Mouse (Mus musculus): ENCODE data around the gene Ankrd63. TPM values are rescaled to one million over a fixed set of nuclear protein-coding genes. Genes with fewer than 3 reads are reported as not detected.
"Not testable (repeated sequence)": the region's sequence is repeated elsewhere in the genome, so short reads cannot be mapped to it uniquely, and the experiment has no call there.

Gene Ankrd63
- polyA plus RNA-seq, 1 experiment from 2014 or later, result 0.04 TPM

DNA sequence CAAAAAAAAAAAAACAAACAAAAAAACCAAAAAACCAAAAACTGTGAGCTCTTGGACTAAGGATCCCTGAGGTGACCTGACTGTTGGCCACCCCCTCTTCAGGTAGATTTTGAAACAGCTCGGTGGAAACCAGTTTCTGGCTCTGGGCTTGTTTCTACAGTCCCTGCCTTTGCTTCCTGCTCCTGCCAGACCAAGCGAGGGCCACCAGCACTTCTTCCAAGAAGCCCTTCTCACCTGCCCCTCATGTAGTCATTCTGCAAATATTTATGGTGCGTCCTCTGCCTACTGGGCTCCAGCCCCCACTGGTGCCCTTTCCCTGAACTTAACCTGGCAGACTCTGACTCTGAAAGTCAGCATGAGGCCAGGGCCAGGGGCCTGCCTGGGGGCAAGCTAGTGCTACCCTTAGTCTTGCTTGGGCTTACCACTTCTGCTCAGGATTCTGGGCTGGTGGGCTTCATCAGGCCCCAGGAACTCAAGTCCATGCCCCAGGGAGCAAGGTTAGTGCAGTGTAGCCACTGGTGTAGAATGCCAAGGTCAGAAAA lies 38.7 kb downstream of the Ankrd63 start:
- H3K27me3 ChIP-seq, result peaks cover 16% of the 10 kb centered on the region; the same call in 1 of the 2 replicates
- no peaks in the 10 kb centered on the region for H3K36me3 ChIP-seq
- no peaks in the 10 kb centered on the region for H3K9me3 ChIP-seq
- H3K4me2 ChIP-seq (replicated peaks), result peak overlapping the region; percentile 83; the same call in 1 of the 2 replicates
- H3K9ac ChIP-seq (replicated peaks), result no peak overlapping the region
- no peak overlapping the region for H3K4me3 ChIP-seq (replicated peaks)
- ATAC-seq, result no peak
- whole genome bisulfite sequencing, result 71% methylated on average over 3 of the region's 3 CpGs
- H3K4me1 ChIP-seq (replicated peaks), result peaks cover 48% of the 10 kb centered on the region
- no peak overlapping the region for H3K27ac ChIP-seq

DNA sequence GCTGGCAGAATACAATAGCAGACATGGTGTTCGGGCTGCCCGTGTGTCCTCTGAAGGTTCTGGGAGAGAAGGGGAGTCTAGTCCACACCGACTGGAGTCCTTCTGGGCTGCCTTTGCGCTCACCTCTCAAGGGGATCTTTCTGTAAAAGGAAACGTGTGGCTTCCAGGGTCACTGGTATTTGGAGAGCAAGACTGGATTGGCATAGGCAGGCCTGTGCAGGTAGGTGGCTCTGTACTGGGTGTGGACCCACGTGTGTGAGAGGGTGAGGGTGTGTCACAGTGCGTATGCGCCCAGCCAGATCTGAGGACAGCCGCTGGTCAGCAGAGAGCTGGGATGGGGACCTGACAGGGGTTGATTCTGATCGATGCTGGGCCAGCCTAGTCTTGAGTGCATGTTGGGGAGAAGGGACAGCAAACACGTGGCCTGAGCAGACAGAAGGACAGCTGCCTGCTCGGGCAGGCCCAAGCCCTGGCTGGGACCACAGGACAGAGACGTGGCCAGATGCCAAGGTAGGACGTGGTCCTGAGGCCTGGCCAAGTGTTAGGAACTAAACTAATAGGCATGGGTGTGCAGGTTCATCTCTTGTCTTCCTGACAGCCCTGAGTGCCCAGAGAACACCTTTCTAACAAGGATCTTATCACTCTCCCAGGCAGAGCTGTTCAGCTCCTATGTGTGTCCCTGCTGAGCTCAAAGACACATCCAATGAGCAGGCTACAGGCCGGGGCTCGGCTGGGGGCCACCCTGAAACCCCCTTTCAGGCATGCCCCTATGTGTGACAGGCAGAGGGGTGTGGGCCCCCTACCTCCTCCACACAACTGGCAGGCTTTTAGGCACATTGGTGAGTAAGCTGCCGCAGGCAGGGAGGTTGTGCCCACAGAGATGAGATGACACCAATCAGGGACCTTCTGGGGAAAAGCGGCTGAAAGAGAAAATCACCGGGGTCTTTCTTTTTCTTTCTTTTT lies 39.7 kb downstream of the Ankrd63 start:
- Histone ChIP-seq H3K4me2 (replicated peaks) (peak overlapping the region; percentile 83), H3K27ac (peak overlapping the region; percentile 64), H3K9ac (replicated peaks) (peak overlapping the region; percentile 81), H3K27me3 (peaks cover 16% of the 10 kb centered on the region; the same call in 1 of the 2 replicates), H3K9me3 (no peaks in the 10 kb centered on the region), H3K36me3 (no peaks in the 10 kb centered on the region), H3K4me3 (replicated peaks) (peak overlapping the region; percentile 56), H3K4me1 (replicated peaks) (peaks cover 56% of the 10 kb centered on the region)
- peak; percentile 49 for ATAC-seq
- WGBS, result 48% methylated on average over 19 of the region's 19 CpGs

DNA sequence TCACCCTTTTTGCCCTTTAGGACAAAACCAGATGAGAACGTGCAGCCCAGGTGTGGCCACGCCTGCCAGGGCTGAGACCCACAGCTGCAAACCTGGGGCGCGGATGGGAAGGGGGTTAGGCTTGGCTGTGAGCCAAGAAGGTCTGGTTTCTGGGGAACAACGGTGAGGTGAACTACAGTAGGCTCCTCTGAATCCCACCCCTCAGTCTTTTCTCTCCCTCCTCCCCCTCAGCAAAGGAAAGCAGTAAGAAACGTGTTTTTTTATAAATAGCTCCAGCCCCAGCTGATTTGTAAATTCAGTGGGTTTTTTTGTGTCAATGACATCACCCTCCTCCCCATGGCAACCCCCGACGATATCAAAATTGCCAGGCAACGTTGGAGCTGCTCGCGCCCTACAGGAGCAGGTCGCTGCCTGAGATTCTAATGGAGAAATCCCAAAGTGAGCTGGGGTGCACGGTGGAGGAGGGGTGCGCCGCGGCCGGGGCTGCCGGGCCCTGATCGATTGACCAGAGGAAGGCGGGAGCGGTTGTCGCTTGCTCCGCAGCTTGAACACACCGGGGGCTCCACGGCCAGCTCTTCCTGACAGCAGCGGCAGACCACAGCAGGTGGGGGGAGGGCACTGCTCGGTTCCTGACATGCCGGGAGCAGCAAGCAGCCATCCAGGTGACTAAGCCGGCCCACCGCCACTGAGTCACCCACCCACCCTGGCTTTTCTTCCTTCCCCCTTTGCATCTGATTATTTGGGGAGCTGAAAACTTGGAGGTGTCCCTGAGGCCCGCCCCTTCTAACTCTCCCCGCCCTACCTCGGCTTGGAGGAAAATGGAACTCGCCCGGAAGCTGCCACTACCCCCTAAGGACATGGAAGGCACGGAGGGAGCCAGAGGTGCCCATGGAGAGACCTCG lies 40.6 kb downstream of the Ankrd63 start, which contains the start of gene Pak6:
TSS of gene Pak6 (plus strand) at position 402 of the 902 bp plus-strand sequence.
- Histone ChIP-seq H3K9me3 (no peaks in the 10 kb centered on the region), H3K9ac (replicated peaks) (peak within 1 kb of the TSS; percentile 81), H3K27ac (peak within 1 kb of the TSS; percentile 64), H3K4me3 (replicated peaks) (peak within 1 kb of the TSS; percentile 56), H3K4me1 (replicated peaks) (peaks cover 56% of the 10 kb centered on the region), H3K27me3 (peaks cover 16% of the 10 kb centered on the region; the same call in 1 of the 2 replicates), H3K36me3 (no peaks in the 10 kb centered on the region), H3K4me2 (replicated peaks) (peak within 1 kb of the TSS; percentile 83)
- WGBS, result 2% methylated on average over 37 of the region's 37 CpGs
- peak; percentile 63 for ATAC-seq

DNA sequence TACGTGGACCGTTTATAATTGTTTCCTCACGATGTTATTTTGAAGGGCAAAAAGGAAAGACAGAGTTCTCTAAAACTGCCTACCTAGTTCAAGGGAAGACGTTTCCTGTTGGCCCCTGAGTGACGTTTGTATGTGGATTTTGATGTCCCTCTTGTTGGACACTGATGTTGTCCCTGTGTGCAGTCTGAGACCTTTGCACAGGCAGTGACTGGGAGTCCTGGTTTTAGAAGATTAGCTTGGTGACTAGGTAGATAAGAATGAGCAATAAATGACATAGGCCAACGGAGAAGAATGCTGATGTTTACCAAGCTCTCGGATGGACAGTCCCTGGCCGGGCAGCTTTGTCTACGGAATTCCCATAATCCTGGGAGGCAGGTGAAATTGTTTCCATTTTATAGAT lies 41.9 kb downstream of the Ankrd63 start:
- Histone ChIP-seq H3K9ac (replicated peaks) (no peak overlapping the region), H3K27ac (no peak overlapping the region), H3K9me3 (no peaks in the 10 kb centered on the region), H3K4me3 (replicated peaks) (no peak overlapping the region), H3K4me2 (replicated peaks) (no peak overlapping the region), H3K36me3 (no peaks in the 10 kb centered on the region), H3K27me3 (peaks cover 17% of the 10 kb centered on the region; the same call in 1 of the 2 replicates), H3K4me1 (replicated peaks) (peaks cover 58% of the 10 kb centered on the region)
- no peak for ATAC-seq
- WGBS, result 85% methylated on average over 9 of the region's 9 CpGs

DNA sequence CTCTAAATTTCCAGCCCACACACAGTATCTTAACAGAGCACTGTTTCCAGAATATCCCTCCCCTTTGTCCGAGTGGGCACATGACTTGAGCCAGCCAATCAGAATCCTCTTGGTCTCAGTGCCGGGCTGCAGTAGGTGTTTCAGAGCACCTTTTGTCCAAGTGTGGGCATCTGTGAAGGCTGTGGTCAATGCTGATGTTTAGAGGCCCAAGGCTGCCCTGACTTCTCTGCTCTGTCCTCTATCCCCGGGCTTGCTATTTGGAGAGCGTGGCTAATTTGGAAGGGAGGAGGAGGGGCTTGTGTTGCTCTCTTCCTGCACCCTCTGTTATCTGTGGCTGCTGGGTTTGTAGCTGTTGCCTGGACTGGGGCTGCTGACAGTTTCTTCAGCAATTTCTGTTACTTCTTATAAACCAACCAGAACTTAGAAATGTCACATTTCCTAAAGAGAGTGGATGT lies 43.7 kb downstream of the Ankrd63 start:
- no peaks in the 10 kb centered on the region for H3K9me3 ChIP-seq
- 0 out of 2 replicates have a peak, but pooled peaks cover 11% of the 10 kb centered on the region for H3K27me3 ChIP-seq
- H3K4me1 ChIP-seq (replicated peaks), result peaks cover 48% of the 10 kb centered on the region
- WGBS, result 3% methylated on average over 4 of the region's 4 CpGs
- peak overlapping the region; percentile 33 for H3K4me3 ChIP-seq (replicated peaks)
- peak overlapping the region; percentile 55 for H3K4me2 ChIP-seq (replicated peaks)
- ATAC-seq, result peak; percentile 71
- H3K36me3 ChIP-seq, result no peaks in the 10 kb centered on the region
- H3K27ac ChIP-seq, result peak overlapping the region; percentile 79
- peak overlapping the region; percentile 60 for H3K9ac ChIP-seq (replicated peaks)

DNA sequence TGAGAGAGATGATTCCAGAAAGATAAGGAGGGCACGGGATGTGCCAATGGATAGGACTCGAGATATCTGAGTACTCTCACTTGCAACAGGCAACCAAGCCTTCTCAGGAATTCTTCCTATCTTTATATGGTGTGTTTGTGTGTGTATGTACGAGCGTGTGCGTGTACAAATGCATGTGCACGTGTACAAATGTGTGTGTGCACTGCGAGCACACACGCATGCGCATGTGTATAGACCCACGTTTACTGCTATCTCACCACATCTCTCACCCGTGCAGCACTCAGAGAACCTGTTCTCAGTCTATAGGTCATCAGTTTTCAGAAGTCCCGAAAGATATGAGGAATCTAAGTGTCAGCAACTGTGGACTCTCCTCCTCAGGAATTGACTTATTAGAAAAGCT lies 44.3 kb downstream of the Ankrd63 start:
- peak overlapping the region; percentile 55 for H3K4me2 ChIP-seq (replicated peaks)
- 0 out of 2 replicates have a peak overlapping the region, but pooled peaks have one; percentile 60 for H3K9ac ChIP-seq (replicated peaks)
- H3K27me3 ChIP-seq, result 0 out of 2 replicates have a peak, but pooled peaks cover 11% of the 10 kb centered on the region
- H3K4me3 ChIP-seq (replicated peaks), result no peak overlapping the region
- no peak for ATAC-seq
- H3K4me1 ChIP-seq (replicated peaks), result peaks cover 45% of the 10 kb centered on the region
- H3K36me3 ChIP-seq, result no peaks in the 10 kb centered on the region
- H3K9me3 ChIP-seq, result no peaks in the 10 kb centered on the region
- 0 out of 2 replicates have a peak overlapping the region, but pooled peaks have one; percentile 26 for H3K27ac ChIP-seq
- WGBS, result 89% methylated on average over 12 of the region's 12 CpGs

DNA sequence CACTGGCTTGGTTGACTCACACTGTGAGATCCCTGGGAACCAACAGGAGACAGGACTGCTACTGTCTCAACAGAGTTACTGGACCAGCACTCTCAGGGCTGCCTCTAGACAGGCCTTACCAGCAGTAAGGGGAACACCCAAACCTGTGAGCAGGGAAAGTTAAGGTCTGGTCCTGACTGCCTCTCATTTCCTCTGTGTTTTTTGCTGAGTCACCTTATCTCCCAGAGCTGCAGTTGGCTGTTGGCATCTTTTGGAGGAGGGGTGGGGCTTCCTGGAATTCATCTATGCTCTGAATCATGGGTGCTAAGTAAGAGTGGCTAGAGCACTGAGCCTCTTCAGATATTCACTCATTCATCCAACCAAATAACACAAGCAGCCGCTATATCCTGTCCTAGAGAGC lies 44.7 kb downstream of the Ankrd63 start:
- Histone ChIP-seq H3K27me3 (0 out of 2 replicates have a peak, but pooled peaks cover 7% of the 10 kb centered on the region), H3K4me1 (replicated peaks) (peaks cover 44% of the 10 kb centered on the region), H3K9me3 (no peaks in the 10 kb centered on the region), H3K27ac (no peak overlapping the region), H3K4me3 (replicated peaks) (no peak overlapping the region), H3K36me3 (no peaks in the 10 kb centered on the region), H3K9ac (replicated peaks) (no peak overlapping the region), H3K4me2 (replicated peaks) (no peak overlapping the region)
- no peak for ATAC-seq
- 86% methylated on average over 1 of the region's 1 CpGs for WGBS

DNA sequence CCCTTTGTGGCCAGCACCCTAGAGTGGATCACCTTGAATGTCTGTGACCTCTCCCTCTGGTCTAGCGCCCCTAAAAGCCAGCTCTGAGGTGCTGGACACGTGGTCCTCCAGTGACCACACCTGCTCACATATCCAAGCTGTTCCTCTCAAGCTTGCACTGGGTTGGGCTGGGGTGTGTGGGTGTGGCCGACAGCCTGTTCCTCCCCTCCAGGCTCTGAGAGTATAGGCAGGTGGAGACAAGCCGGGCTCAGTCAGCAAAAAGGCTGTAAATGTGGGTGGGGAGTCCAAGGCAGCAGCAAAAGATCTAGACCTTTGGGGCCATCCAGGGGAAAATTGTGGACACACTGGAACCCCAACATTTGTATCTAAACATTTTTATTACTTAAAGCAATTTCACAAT lies 45.3 kb downstream of the Ankrd63 start:
- no peak for ATAC-seq
- Histone ChIP-seq H3K4me2 (replicated peaks) (no peak overlapping the region), H3K36me3 (no peaks in the 10 kb centered on the region), H3K4me1 (replicated peaks) (peaks cover 38% of the 10 kb centered on the region), H3K4me3 (replicated peaks) (no peak overlapping the region), H3K27me3 (0 out of 2 replicates have a peak, but pooled peaks cover 4% of the 10 kb centered on the region), H3K27ac (no peak overlapping the region), H3K9me3 (no peaks in the 10 kb centered on the region), H3K9ac (replicated peaks) (no peak overlapping the region)
- 47% methylated on average over 4 of the region's 4 CpGs for WGBS

DNA sequence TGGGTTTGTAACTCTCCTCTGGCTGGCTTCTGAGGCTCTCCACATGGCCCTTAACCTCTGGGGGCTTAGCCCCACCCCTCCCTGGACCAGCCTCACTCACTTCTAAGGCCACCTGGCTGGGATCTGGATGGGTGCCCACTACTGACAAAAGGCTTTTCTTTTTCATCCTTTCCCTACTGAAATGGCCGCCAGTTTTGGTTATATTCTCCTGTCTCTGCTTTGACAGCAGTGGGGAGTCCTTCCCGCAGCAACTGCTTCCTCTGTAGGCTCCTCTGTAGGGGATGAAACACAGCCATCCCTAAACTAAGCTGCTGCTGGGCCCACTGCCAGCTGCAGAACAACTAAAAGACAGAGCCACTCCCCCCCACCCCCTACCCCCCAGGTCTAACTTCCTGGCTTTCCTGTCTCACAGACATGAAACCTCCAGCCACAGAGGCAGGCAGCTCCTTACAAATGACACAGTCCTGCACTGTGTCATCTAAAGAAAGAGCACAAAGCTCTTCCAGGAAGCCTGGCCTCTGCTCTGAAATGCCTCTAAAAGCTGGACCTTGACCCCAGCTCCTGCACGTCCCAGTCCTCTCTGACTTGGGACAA lies 47.0 kb downstream of the Ankrd63 start:
- Histone ChIP-seq H3K36me3 (no peaks in the 10 kb centered on the region), H3K9me3 (no peaks in the 10 kb centered on the region), H3K4me3 (replicated peaks) (no peak overlapping the region), H3K27ac (peak overlapping the region; percentile 65), H3K4me1 (replicated peaks) (peaks cover 28% of the 10 kb centered on the region), H3K4me2 (replicated peaks) (no peak overlapping the region), H3K9ac (replicated peaks) (no peak overlapping the region), H3K27me3 (0 out of 2 replicates have a peak, but pooled peaks cover 4% of the 10 kb centered on the region)
- ATAC-seq, result peak; percentile 62
- WGBS, result 21% methylated on average over 3 of the region's 3 CpGs

DNA sequence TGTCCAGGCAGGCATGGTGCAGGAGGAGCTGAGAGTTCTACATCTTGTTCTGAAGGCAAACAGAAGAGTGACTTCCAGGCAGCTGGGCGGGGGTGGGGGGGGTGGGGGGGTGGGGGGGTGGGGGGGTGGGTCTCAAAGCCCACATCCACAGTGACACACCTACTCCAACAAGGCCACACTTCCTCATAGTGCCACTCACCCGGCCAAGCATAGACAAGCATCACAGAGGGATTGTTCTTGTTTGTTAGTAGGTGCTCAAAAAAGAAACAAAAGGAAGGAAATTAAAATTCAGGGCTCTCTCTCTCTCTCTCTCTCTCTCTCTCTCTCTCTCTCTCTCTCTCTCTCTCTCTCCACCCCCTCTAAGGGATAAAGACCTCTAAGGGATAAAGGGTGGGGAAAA lies 53.1 kb downstream of the Ankrd63 start:
- not testable (repeated sequence) for H3K27me3 ChIP-seq; H3K4me2 ChIP-seq (replicated peaks); H3K9me3 ChIP-seq; H3K4me1 ChIP-seq (replicated peaks); ATAC-seq; H3K9ac ChIP-seq (replicated peaks); H3K27ac ChIP-seq; H3K36me3 ChIP-seq; H3K4me3 ChIP-seq (replicated peaks)
- 44% methylated on average over 2 of the region's 2 CpGs for WGBS
